Mouse (Mus musculus) heart, postnatal 4 days (tissue): Measurements from ENCODE around the gene Slc22a14. TPM values are rescaled to one million over a fixed set of nuclear protein-coding genes. Genes with fewer than 3 reads are reported as not detected.

Experiments used
- DNase-seq: peaks from one replicate; pipeline ENCODE4 v3.0.0; 2021
- total RNA-seq, 2 experiments: library from RNA; stranded (reverse); gene quantifications; 2 replicates each; pipeline ENCODE4 v1.2.3; 2021

Gene Slc22a14
- total RNA-seq, 2 experiments from 2014 or later: 0.27 TPM; not detected in 1

DNA sequence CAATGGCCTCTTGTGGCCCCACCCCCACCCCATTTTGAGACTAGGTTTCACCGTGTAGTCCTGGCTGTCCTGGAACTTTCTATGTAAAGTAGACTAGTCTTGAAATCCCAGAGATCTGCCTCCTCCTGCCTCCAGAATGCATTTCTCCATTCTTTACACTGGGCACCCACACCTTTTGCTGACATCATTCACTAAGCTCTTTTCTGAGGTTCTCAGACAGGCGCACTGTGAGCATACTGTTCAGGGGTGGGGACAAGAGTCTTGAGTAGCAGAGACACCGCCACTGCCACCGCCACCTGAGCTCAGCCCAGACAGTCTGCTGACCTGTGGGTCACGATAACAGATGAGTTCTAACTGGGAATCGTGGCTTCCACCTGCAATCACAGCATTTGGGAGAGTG is 9.4 kb downstream of the Slc22a14 start:
- no peak for DNase-seq

DNA sequence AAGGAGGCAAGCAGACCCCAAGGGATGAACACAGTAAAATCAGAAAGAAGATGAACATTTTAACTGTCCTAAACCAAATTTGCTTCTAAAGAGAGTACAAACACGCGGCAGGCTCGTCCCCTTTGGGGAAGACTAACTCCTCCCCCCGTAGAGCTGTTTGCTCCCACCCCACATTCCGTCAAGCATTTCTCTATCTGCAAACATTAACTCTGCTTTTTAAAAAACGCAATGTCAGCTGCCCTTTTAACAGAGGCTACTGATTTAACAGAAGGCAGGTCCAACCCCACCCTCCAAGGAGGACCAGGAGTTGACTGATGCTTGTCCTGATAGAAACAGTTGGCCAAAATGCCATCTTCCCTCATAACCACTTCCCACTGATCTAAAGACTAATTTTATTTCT is 11.4 kb downstream of the Slc22a14 start:
- no peak for DNase-seq

DNA sequence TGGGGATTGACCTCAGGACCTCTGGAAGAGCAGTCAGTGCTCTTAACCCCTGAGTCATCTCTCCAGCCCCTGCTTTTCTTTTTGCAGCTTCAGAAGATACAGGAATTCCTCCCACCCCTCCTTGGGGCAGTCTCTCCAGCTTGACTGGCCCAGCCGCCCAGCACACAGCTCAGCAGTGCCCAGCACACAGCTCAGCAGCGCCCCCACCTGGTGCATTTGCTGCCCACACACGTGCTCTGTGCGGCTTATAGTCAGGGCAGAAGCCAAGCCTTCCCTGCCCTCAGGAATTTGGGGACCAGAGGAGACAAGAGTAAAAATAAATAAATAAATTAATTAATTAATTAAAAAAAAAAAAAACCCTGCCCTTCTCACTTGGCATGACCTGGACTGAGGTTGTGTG is 13.3 kb downstream of the Slc22a14 start:
- peak; percentile 88 for DNase-seq

DNA sequence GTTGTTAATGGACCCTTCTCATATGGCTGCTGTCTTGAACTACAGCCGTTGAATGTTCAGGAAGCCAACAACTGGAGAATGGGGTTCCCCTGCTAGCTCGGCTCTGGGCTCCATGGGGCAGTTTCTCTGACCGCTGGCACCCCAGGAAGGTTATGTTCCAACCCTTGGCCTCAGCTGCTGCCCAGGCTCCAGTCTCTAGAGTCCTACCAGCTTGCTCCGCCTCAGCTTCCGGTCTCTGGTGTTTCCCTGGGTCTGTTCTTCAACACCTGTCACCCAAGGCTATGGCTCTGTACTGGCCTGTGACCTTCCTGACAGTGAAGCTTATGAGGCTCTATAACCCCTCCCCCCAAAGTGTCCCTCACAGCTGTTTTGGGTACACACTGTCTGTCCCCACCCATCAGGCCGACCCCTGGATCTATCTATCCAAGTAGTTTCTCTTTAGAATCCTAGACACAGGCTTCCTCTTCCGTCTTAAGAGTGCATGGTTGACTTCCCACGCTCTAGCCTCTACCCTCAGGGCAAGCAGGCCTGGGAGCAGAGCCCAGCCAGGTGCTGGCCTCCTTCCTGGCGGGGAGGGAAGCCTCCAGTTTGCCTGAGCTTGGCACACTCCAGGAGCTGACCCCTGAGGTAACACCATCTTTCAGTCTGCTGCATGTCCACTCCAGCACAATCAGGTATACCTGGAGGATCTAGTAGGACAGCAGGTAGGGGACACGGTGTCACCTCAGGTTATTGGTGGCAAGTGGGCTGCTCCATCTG is 14.2 kb downstream of the Slc22a14 start:
- no peak for DNase-seq

DNA sequence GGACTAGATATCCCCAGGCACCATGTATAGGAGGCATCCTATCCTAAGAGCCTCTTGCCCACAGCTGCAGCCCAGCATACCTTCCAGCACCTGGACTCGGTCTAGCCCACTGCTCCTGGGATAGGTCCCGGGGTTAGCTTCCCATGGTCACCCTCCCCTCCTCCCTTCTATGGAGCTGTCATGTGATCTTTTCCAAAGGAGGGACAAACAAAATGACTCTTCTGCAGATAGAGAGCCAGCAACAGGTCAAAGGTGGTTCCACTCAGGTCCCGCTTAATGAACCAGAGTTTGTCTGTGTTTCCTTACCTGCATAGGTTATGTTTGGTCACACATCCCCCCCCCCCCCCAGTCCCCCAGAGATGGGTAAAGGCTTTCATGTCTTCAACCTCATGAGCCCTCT is 14.8 kb downstream of the Slc22a14 start:
- DNase-seq: no peak

DNA sequence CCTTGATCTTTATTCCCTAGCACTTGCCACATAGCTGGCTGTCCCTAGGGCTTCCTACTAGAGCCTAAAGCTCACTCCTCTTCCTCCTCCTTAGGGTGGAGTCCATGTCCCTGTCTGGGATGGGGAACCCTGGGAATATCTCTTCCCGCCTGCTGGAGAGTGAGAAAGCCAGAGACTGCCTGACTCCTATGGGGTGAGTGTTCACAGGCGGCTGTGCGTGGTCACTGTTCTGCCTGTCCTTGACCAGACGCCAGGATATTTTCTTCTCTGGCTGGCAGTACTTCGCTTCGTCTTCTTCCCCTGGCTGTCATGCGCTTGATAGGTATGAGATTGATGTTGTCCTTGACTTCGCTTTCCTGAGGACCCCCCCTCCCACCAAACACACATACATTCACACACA is 19.0 kb downstream of the Slc22a14 start:
- DNase-seq: no peak

DNA sequence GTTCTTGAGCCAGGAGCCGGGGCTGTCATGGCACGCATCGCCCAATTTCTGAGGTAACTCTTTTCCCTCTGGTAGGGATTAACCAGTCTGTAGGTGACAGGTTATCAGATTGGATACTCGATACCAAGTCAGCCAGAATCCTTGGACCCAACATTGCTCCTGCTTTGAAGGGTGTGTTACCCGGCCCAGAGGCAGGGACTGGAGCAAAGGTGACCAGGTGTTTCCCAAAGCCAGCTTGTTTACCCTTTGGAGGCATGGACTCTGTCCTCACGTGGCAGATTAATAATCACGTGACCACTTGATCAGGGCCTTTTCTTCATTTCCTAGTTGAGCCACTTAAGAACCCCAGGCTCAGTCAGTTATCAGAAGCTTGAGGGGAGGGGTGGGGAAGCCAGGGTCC is 22.6 kb downstream of the Slc22a14 start:
- no peak for DNase-seq

DNA sequence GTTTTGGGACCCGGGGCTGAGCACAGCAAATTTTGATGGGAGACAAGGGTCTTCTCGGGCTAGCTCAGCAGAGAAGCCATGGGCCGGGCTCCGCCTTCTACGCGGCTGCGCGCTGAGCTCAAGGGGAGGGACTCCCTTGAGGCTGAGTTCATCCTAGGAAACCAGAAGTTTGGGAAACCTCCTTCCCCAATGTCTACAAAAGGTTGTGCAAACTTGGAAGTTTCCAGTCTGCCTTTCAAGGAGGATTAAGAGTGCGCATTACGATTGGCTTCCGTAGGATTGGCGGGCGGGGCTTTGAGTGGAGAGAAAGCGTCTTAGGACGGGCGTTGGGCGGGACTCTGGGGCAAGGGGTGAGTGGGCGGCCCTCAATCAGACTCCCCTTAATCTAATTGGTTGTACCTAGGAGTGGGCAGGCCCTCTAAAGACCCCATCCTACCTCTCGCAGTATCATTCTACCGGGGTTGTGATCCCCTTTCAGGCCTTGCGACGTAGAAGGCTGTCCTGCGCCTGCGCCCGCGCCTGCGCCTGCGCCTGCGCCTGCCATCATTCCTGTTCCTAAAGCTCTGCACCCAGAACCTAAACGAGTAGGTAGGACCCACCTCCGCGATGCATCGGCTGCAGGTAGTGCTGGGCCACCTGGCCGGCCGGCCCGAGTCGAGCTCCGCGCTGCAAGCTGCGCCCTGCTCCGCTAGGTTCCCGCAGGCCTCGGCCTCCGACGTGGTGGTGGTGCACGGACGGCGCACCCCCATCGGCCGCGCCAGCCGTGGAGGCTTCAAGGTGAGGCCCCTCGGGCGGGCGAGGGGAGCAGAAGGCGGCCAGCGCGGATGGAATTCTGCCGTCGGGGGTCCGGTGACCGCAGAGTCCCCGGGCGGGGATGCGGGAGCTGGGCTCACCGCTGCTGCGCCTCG is 24.2 kb downstream of the Slc22a14 start, which contains the start of gene Myd88:
Gene Myd88 (minus strand): TSS at position 503 of the 908 bp plus-strand sequence.
- peak; percentile 93 for DNase-seq

DNA sequence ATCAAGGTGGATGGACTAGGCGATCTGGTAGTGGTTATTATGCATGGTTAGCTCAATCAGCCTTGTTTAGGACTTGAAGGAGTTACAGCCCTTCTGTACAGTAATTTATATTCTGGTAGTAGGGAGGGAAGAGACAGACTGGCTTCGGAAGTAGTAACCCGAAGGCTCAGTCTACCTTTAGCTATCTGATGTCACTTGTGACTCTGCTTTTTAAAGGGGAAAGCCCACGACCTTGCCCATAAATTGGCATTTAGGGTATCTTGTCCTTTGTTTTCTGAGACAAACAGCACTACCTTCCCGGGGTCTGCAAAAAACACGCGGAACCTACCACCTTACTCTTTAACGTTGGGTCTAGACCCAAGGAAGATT is 25.2 kb downstream of the Slc22a14 start:
- no peak for DNase-seq

DNA sequence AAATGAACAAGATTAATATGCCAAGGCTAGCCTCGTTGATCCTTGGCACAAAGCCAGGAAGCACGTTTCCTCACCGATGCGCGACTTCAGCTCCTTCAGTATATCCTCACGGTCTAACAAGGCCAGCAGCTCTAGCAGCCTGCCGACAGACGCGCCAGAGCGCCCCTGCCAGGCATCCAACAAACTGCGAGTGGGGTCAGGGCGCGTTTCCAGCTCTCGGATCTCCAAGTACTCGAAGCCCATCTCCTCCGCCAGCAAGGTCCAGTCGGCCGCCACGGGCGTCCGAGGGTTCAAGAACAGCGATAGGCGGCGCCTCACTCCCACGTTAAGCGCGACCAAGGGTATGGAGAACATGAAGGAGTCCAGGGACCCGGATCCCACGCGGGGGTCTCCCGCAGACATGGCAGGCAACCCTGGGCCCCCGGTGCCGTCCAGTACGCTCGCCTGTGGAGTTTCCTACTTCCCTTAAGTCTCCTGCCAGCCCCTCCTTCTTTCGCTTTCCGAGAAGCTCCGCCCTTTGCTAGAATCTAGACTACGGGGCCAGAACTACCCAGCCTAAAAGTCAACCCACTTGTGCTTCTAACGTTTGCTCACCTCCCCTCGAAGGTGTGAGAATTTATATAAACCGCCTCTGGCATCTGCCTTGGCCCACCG is 25.7 kb downstream of the Slc22a14 start, which contains the start of gene Acaa1a:
Gene Acaa1a (plus strand): TSS at position 119 of the 654 bp plus-strand sequence.
- peak; percentile 75 for DNase-seq

DNA sequence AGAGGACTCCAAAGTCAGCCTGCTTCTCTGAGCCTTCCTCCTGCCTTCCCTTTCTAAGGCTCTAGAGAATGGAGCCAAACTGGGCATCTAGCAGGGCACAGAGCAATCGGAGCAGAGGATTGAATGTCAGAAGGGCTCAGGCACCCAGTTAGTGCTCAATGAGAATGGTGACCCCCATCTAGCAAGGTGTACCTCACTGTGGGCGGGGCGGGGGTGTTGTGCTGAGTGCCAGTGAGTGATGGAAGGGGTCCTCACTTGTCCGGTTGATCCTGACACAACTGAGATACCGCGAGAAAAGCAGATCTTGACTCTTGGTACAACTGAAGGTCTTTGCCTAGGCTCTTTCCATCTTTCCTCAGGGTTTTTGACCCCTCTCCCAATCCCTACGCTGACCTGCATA is 26.2 kb downstream of the Slc22a14 start:
- no peak for DNase-seq

DNA sequence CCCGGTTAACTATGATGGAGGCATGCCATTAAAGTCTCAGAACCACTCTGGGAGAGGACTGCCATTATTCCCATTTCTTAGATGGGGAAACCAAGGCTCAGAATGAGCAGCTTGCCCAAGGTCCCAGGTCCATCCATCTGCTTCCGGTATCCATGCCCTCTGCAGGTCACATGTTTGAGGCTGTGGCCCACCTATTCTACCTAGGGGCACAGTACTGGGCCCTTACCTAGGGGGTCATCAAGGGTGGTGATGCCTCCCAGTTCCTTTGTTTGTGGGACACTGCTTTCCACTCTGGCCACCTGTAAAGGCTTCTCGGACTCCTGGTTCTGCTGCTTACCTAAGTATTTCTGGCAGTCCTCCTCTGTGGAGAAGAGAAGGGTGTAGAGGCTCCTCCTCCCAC is 27.0 kb downstream of the Slc22a14 start:
- DNase-seq: no peak

DNA sequence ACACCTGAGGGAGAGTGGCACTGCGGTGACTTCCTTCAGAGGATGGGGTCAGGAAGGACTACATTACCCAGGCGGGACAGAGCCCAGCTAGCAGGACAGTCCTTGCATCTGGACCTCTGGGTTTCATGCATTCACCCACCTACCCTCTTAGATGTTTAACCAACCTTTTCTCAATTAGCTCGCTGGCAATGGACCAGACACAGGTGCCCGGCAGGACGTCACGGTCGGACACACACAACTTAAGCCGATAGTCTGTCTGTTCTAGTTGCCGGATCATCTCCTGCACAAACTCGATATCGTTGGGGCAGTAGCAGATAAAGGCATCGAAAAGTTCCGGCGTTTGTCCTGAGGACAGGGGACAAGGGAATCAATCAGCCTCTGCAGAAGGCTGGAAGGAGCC is 27.5 kb downstream of the Slc22a14 start:
- no peak for DNase-seq

DNA sequence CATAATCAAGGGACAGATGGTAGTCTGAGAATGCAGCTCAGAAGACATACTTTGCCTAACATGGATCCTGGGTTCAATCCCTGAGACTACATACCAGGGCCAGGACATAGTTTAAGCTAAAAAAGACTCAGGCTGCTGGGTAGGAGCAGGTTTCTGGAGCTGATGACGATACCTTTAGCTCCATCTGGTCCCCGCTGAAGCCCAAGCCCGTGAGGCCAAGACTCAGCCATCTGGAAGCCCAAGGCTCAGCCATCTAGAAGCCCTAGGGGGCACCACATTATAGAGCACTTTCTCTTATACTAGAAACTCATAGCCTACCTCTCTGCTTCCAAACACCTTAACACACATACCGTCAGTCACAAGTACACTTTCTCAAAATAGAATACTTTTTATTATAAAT is 29.8 kb downstream of the Slc22a14 start:
- DNase-seq: no peak

DNA sequence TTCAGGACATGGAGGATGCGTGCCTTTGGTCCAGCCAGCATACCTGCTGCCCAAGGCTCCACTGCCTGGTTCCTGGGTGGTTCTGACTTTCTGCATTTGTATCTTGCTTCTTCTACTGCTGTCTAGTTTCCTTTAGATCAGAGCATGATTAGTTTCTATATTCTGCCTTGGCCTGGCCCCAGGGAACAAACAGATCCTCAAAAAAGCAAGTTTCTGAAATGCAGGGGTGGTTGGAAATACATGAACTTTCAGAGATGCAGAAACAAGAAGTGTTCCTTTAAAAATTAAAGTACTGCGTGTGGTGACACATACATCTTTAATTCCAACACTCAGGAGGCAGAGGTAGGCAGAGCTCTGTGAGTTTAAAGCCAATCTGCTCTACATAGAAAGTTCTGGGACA is 30.5 kb downstream of the Slc22a14 start:
- DNase-seq: no peak

DNA sequence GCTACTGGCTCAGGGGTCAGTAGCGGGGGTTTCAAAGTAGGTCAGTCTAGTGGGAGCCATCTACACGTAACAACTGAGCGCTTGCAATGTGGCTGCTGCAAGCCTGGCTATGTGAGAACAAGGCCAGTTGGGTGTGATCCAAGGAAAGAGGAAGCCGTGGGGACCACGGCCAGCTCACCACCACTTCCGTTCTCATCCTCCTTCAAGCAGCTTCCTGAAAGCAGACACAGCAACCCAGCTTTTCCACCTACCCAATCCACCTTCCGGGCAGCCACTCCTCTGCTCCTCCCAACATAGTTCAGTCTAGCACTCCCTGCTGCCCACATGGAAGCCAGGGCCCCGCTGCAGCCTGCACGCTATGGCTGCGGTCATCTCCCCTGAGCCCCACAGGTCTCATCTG is 31.0 kb downstream of the Slc22a14 start:
- peak; percentile 68 for DNase-seq

DNA sequence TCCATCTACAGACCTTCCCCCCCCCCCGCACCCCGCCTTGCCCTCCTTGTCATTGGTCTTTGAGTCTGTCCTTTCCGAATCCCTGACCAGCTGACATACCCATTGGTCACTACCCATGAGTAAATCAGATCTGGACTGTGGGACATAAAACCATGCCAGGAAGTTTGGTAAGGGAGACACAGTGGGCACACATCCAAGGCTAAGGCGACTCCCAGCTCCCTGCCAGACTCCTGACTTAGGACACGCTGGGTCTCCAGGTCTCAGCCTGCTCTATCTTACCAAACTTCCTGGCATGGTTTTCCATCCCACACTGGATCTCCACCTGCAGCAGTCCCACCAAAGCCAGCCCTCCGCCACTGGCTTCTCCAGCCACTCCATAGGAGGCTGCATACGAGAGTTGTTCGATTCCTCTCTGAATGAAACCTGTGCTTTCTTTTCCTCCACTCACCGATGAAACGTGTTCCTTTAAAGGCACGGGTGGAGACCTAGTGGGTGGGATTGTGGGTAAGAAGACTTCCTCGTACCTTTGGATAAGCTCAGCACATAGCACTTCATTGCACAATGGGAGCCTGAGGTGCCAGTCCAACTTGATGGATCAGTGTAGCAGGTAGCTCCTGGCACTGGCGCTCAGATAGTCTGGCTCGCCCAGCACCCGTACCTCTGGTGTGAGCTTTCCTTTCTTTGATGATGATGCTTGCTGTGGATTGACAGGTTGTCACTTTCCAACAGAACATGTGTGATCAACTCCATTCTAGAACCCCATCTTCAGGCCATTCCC is 35.0 kb downstream of the Slc22a14 start:
- DNase-seq: no peak

DNA sequence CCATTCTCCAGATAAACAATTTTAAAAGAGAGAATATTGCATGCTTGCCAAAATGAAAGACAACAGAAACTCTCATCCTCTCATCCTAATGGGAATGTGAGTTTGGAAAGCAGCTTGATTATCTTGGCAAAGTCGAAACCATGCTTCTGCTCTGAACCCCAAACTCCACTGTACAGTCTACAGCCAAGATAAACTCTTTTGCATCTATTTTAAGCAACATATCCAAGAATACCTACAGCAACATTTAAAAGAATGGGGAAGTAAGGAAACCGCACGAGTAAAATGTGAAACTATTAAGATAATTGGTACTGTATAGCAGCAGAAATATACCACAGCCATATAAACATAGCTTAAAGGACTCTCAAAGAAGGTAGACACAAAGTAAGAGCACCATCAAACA is 36.9 kb downstream of the Slc22a14 start:
- no peak for DNase-seq

DNA sequence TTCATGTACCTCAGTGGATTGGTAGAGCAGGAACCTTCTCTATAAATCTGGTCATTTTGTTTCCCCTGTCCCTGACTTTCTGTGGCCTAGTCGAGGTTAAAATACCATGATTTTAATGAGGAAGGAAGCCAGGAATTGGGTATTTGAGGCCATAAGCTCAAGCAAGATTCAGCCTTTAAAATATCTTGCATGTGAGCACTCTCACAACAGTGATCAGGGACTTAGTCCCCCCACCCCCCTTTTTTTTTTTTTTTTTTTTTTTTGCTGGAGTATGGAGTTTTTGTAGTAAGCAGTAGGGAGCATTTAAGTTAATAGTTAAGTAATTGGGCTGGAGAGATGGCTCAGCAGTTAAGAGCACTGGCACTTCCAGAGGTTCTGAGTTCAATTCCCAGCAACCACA is 41.2 kb downstream of the Slc22a14 start:
- no peak for DNase-seq

DNA sequence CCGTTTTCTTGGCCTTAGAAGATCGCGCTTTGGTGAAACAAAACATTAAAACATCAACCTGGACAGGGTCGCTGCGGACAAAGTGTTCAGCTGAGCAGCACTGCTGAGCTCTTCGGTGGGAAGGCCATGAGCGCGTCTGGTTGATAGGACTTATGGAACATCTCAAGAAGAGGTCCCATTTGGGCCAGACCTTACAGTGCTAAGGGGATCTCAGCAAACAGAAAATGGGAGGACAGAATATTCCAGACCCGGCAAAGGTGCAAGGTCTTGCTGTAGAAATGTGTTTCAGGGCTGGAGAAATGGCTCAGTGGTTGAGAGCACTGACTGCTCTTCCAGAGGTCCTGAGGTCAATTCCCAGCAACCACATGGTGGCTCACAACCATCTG is 42.1 kb downstream of the Slc22a14 start:
- DNase-seq: no peak

DNA sequence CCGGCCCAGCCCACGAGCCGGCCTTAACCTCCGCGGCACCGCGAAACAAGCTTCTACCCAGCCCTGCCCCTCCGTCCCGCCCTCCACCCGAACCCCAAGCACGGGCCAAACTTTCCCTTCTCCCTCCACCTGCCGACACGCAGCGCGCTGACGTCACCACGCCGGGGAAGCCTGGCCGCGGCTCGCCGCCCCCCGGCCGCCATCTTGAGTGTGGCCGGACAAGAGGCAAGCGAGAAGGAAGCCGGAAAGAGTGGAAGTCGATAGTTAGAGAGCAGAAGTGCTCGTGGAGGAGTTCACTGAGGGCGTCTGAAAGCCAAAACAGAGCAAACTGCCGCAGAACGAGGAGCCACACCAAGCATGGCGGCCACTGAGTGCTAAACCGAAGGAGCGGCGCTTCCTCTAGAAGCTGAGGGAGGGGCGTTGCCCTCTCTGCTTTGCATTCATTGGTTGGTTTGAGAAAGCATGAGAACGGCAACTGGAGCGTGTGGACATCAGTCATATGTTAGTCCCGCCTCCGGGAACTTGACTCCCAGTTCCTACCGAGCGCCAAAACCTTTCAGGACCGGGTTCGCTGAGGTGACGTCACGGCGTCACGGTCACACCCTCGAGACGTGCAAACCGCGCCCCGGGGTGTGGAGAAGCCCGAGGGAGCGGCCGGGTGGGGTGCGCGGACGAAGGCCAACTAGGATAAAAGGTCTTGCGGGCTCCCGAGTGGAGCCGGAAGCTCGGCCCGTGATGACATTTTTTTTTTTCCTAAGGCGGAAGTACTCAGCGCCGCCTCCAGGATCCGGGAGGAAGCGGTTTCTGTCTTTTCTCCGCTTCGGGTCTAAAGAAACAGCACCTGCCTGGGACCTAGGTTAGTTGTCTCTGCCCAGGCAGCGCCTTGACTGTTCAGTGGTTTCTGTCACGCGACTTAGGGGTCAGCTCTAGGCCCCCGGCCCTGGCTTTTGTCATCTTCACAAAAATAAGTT is 42.8 kb downstream of the Slc22a14 start, which contains the start of gene Oxsr1:
Gene Oxsr1 (minus strand): TSS at position 139 of the 971 bp plus-strand sequence.
- DNase-seq: peak; percentile 99
